Mouse (Mus musculus) Patski (cell line): ENCODE measurements around the gene Tma7. TPM values are rescaled to one million over a fixed set of nuclear protein-coding genes. Genes with fewer than 3 reads are reported as not detected.
A peak's percentile ranks its signal among the peaks of the same experiment; 100 is the strongest.

Experiments used
- ATAC-seq: fragments of 100-300 bp; one replicate; pipeline ENCODE4 v1.8.0; 2021
- CTCF ChIA-PET: fragments of 350-600 bp; sonication (Branson Sonifier 250); formaldehyde crosslinking; loops from one replicate; lab custom pipeline; 2022; ENCODE audit warnings: inconsistent platforms; lab: Charles Lee
- POLR2A ChIA-PET: fragments of 350-600 bp; sonication (Branson Sonifier 250); formaldehyde crosslinking; loops from one replicate; lab custom pipeline; 2022; ENCODE audit warnings: antibody characterized with exemption, inconsistent platforms; lab: Charles Lee
- DNase-seq: peaks from one replicate; pipeline ENCODE4 v3.0.0-alpha.2; 2011; ENCODE audit warnings: low read depth, low spot score
- H3K27me3 ChIP-seq: fragments of 371-371 bp; one replicate; pipeline ENCODE4 v1.5.1; 2021
- CTCF ChIP-seq: fragments of 100-300 bp; IDR thresholded peaks from one replicate; pipeline ENCODE4 v1.5.1; 2021
- in situ Hi-C: fragments of 300-500 bp; cut with MboI; formaldehyde crosslinking; loops from 3 replicates; pipeline ENCODE4 v1.11.1; 2018; ENCODE audit warnings: low pct_unique_long_range_greater_than_20kb, mixed read lengths
- polyA plus RNA-seq: library from polyadenylated mRNA; unstranded; gene quantifications from one replicate; pipeline ENCODE4 v1.2.3, GENCODE M21; 2021

Gene Tma7
- polyA plus RNA-seq, 1 experiment from 2014 or later = 188 TPM

DNA sequence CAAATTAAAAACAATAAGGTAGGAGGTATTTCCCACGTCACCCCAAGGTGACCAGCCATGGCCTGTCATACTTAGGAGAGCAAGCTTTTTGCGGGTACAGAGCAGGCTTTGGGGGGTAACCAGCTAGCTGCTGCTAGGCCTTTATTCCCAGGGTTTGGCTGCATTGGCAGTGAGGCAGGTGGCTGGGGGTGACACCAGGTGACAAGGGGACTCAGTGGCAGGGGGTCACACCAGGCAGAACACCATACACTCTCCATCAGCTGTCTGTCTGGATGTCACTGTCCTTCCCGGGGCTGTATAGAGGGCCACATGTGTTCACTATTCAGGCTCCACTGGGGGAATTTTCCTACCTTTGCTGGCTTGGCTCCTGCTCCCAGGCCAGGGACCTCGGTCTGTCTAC is 25.5 kb downstream of the Tma7 start:
- CTCF ChIA-PET = interaction anchor here (1.0 kb wide), 1 partner anchor 11 kb away, joined by 3 read pairs; no protein-coding TSS in a partner anchor
- POLR2A ChIA-PET = interaction anchor here (0.5 kb wide), 1 partner anchor 228 kb away, joined by 3 read pairs; no protein-coding TSS in a partner anchor
- no peak for TF ChIP-seq CTCF
- no peaks in the 10 kb centered on the region for H3K27me3 ChIP-seq
- no peak for DNase-seq
- in situ Hi-C loops = no loop called here
- ATAC-seq = no peak

GRCm38 (mm10) chr9:109056081-109056690 is 26.2 kb downstream of the Tma7 start:
- no peak for ATAC-seq
- H3K27me3 ChIP-seq = no peaks in the 10 kb centered on the region
- no peak for TF ChIP-seq CTCF
- no peak for DNase-seq
- in situ Hi-C loops = no loop called here
- ChIA-PET CTCF (interaction anchor here (1.0 to 1.1 kb wide), 2 partner anchors 10 kb away, joined by 3 read pairs; no protein-coding TSS in a partner anchor), POLR2A (interaction anchor here (0.5 kb wide), 1 partner anchor 229 kb away, joined by 3 read pairs; no protein-coding TSS in a partner anchor)

DNA sequence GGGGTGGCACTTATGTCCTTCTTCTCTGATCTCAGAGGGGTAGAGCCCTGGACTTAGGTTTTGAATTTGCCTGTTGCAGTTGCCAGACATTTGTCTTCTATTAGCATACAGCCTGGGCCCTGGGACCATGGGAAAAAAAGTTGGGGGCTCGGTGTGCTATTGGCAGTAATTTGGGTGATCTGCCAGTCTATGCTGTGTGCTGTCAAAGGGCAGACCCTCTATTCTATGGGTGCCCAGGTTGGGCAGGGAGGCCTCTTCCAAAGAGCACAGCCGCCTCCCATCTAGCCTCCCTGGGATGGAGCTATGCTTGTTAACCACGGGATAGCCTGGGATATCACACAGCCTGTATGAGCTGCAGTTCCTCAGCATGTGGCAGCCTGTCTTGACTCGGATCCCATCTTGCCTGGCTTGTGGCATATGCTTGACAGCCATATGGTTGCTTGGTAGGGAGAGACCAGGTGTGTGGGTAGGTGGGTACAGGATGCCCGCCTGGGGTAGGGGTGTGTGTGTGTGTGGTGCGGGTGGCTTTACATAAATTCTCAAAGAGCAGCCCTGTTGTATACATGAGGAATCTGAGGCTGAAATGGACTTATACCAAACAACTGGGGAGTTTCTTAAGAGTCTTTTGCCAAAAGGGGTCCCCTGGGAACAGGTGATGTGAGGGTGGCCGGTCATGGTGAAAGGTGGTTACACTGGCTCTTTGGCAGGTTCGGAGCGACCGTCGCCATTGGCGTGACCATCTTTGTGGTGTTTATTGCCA is 26.9 kb downstream of the Tma7 start:
- ChIA-PET CTCF (interaction anchor here (1.1 kb wide), 1 partner anchor 10 kb away, joined by 3 read pairs; no protein-coding TSS in a partner anchor), POLR2A (no interaction called here)
- H3K27me3 ChIP-seq = no peaks in the 10 kb centered on the region
- DNase-seq = no peak
- ATAC-seq = no peak
- in situ Hi-C loops = no loop called here
- TF ChIP-seq CTCF = no peak

GRCm38 (mm10) chr9:109054712-109055111 is 27.7 kb downstream of the Tma7 start:
- CTCF ChIA-PET = interaction anchor here (1.1 kb wide), 1 partner anchor 9 kb away, joined by 3 read pairs; no protein-coding TSS in a partner anchor
- no peak for TF ChIP-seq CTCF
- in situ Hi-C loops = no loop called here
- POLR2A ChIA-PET = no interaction called here
- ATAC-seq (peak; percentile 38), DNase-seq (no peak)
- no peaks in the 10 kb centered on the region for H3K27me3 ChIP-seq

- ATAC-seq = no peak
- H3K27me3 ChIP-seq = no peaks in the 10 kb centered on the region
- POLR2A ChIA-PET = no interaction called here
- no peak for TF ChIP-seq CTCF
- in situ Hi-C loops = no loop called here
- CTCF ChIA-PET = no interaction called here
- no peak for DNase-seq
Measured at GRCm38 (mm10) chr9:109053851-109054250, 28.5 kb downstream of the Tma7 start.

GRCm38 (mm10) chr9:109053366-109053765 is 29.0 kb downstream of the Tma7 start:
- no peak for DNase-seq
- TF ChIP-seq CTCF = no peak
- no peaks in the 10 kb centered on the region for H3K27me3 ChIP-seq
- POLR2A ChIA-PET = no interaction called here
- in situ Hi-C loops = no loop called here
- CTCF ChIA-PET = no interaction called here
- ATAC-seq = no peak

DNA sequence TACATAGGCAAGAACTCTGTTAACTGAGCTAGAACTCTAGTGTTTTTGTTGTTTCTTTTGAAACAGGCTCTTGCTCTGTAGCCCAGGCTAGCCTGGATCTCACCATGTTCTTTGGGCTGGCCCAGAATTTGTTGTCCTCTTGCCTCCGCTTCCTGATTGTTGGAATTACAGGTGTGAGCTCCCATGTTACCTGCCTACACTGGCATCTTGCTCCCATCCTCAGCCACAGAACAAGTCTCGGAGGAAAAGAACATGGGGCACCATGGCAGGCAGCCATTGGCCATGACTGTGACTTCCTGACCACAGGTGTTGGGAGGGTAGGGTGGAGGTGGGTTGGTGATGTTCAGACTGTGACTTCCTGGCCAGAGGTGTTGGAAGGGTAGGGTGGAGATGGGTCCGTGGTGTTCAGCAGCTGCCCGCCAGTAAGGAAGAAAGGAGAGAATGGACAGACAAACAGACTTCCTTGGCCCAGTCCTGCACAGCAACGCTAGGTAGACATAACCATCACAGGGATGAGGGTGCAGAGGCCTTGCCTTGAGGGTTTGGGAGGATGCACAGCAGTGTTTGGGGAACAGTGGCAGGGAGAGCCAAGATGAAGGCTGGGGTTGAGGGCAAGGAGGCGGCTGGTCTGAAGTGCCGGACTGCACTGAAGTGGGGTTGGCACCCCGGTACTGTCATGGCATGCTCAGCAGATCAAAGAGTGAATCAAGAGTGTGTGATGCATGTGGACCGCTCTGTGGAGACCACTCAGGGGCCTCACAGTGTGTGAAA is 29.7 kb downstream of the Tma7 start:
- CTCF ChIA-PET = no interaction called here
- no peak for DNase-seq
- in situ Hi-C loops = no loop called here
- TF ChIP-seq CTCF = no peak
- no peaks in the 10 kb centered on the region for H3K27me3 ChIP-seq
- no peak for ATAC-seq
- POLR2A ChIA-PET = no interaction called here

DNA sequence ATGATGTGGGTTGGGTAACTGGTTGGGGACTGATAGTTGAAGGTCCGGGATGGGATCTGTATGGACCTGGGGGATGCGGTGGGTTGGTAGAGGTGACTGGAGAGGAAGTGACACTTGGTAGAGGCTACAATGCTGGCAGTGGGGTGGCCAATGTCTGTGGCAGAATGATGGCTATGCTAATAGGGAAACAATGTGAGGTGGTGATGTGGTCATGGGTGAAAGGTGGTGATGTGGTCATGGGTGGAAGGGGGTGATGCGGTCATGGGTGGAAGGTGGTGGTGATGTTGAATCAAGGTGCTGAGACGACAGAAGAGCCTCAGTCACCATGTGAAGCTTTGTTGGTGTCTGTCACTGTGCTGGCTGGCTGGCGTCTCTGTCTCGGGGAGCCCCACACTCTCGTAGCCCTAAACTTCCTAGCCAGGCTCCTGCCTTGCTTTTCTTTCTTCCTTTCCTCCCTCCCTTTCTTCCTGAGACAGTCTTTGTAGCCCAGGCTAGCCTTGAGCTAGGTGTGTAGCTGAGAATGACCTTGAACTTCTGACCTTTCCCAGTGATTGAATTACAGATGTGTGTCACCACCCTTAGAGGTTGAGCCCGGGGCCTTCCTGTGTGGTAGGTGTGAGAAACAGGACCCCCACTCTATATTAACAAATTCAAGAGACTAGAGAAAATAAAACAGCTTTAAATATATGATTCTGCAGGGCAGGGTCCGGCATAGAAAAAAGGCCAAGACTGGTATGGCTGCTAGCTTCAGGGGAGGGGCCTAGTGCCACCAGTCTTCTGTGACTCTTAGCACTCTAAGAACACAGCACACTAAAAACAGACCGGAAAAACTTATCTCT is 30.5 kb downstream of the Tma7 start:
- TF ChIP-seq CTCF = no peak
- DNase-seq (no peak), ATAC-seq (no peak)
- ChIA-PET CTCF (interaction anchor here (0.8 kb wide), 1 partner anchor 9 kb away, joined by 3 read pairs; no protein-coding TSS in a partner anchor), POLR2A (no interaction called here)
- in situ Hi-C loops = no loop called here
- H3K27me3 ChIP-seq = no peaks in the 10 kb centered on the region

- TF ChIP-seq CTCF = no peak
Measured at GRCm38 (mm10) chr9:109051011-109051501, 31.3 kb downstream of the Tma7 start.

GRCm38 (mm10) chr9:109050674-109050997 is 31.8 kb downstream of the Tma7 start:
- POLR2A ChIA-PET = no interaction called here
- CTCF ChIA-PET = no interaction called here
- in situ Hi-C loops = no loop called here

More at GRCm38 (mm10) chr9:109051011-109051501, 31.3 kb downstream of the Tma7 start:
- ChIA-PET CTCF (no interaction called here), POLR2A (no interaction called here)
- no peaks in the 10 kb centered on the region for H3K27me3 ChIP-seq
- DNase-seq (no peak), ATAC-seq (no peak)
- in situ Hi-C loops = no loop called here

More at GRCm38 (mm10) chr9:109050674-109050997, 31.8 kb downstream of the Tma7 start:
- ATAC-seq = no peak
- TF ChIP-seq CTCF = no peak
- DNase-seq = no peak
- H3K27me3 ChIP-seq = no peaks in the 10 kb centered on the region
